Mouse (Mus musculus) heart, postnatal 0 days (tissue): ENCODE data around the gene Serpinh1. TPM values are rescaled to one million over a fixed set of nuclear protein-coding genes. Genes with fewer than 3 reads are reported as not detected.

Source experiments
- ATAC-seq: fragments of 200-750 bp; cut with Nextera tagmentation; 2 replicates; pipeline ENCODE4 v1.8.0; 2017; ENCODE audit warnings: low read depth, moderate number of reproducible peaks, moderate library complexity; ENCODE audit not compliant: insufficient read depth
- DNase-seq: peaks from one replicate; pipeline ENCODE4 v3.0.0-alpha.2; 2016; ENCODE audit warnings: low spot score
- H3K27ac ChIP-seq: fragments of 300-500 bp; sonication (generic); 2 replicates; pipeline ENCODE4 v1.5.1; 2014; ENCODE audit warnings: low read depth, mild to moderate bottlenecking
- H3K27me3 ChIP-seq: fragments of 300-500 bp; sonication (generic); 2 replicates; pipeline ENCODE4 v1.6.1; 2014; ENCODE audit warnings: low read length, mixed read lengths; ENCODE audit not compliant: control insufficient read depth, insufficient read depth
- H3K36me3 ChIP-seq: fragments of 300-500 bp; sonication (generic); replicated peaks from 2 replicates; pipeline ENCODE4 v1.6.1; 2014; ENCODE audit warnings: low read length, mixed read lengths; ENCODE audit not compliant: control insufficient read depth, insufficient read depth
- H3K4me1 ChIP-seq: fragments of 300-500 bp; sonication (generic); 2 replicates; pipeline ENCODE4 v1.6.1; 2014; ENCODE audit warnings: antibody characterized with exemption; ENCODE audit not compliant: control insufficient read depth, insufficient read depth
- H3K4me2 ChIP-seq: fragments of 300-500 bp; sonication (generic); 2 replicates; pipeline ENCODE4 v1.6.1; 2014; ENCODE audit warnings: low read depth, mild to moderate bottlenecking, low read length, moderate library complexity
- H3K4me3 ChIP-seq: fragments of 300-500 bp; sonication (generic); 2 replicates; pipeline ENCODE4 v1.5.1; 2014; ENCODE audit warnings: low read depth, low read length
- H3K9ac ChIP-seq: fragments of 300-500 bp; sonication (generic); replicated peaks from 2 replicates; pipeline ENCODE4 v1.6.1; 2014; ENCODE audit warnings: low read depth, low read length, mixed read lengths
- H3K9me3 ChIP-seq: fragments of 300-500 bp; sonication (generic); replicated peaks from 2 replicates; pipeline ENCODE4 v1.6.1; 2016; ENCODE audit warnings: low read length; ENCODE audit not compliant: control insufficient read depth
- CTCF ChIP-seq: IDR thresholded peaks from 2 replicates; pipeline ENCODE4 v1.5.1; 2016; ENCODE audit warnings: antibody characterized with exemption, control low read depth, low read depth
- EP300 ChIP-seq: IDR thresholded peaks from 2 replicates; pipeline ENCODE4 v1.6.1; 2016; ENCODE audit warnings: antibody characterized with exemption, low read depth
- WGBS: fragments of 180-500 bp; shearing (Covaris S2); extraction: QIAGEN DNeasy Blood & Tissue Kit; methylation state at CpG from one replicate; pipeline ENCODE4 v1.1.7; 2014; 5-methylcytosine and 5-hydroxymethylcytosine counted together
- polyA plus RNA-seq: library from polyadenylated mRNA; unstranded; fragments of >200 nt; fragmentation: Nextera tagmentation; extraction: Ambion mirVana; gene quantifications from 2 replicates; pipeline ENCODE4 v1.2.1, GENCODE M21; 2015
- total RNA-seq: library from RNA; depleted of rRNA; stranded (reverse); fragments of >200 nt; gene quantifications from 2 replicates; pipeline ENCODE4 v1.2.3, GENCODE M21; 2014; ENCODE audit warnings: low replicate concordance; rRNA removed

The Serpinh1 gene
- total RNA-seq (811 and 864 TPM in 2 replicates), polyA plus RNA-seq (522 and 571 TPM in 2 replicates)

- DNase-seq (peak; percentile 98), ATAC-seq (peak; percentile 83)
- H3K9ac ChIP-seq: peak within 1 kb of the TSS; percentile 84
- peak within 1 kb of the TSS; percentile 92 for H3K4me2 ChIP-seq
- peaks cover 59% of the 10 kb centered on the region for H3K4me1 ChIP-seq
- peak within 1 kb of the TSS; percentile 96 for H3K27ac ChIP-seq
- peaks cover 21% of the 10 kb centered on the region for H3K36me3 ChIP-seq
- TF ChIP-seq EP300 (peak; percentile 91), CTCF (no peak)
- no peaks in the 10 kb centered on the region for H3K27me3 ChIP-seq
- no peaks in the 10 kb centered on the region for H3K9me3 ChIP-seq
- H3K4me3 ChIP-seq: peak within 1 kb of the TSS; percentile 71
- WGBS: under 1% methylated on average over 35 of the region's 35 CpGs
These were observed at the start of gene Serpinh1 for GRCm38 (mm10) chr7:99352526-99353400. TSS of gene Serpinh1 (minus strand) at chr7:99353239.

- no peak overlapping the region for H3K4me2 ChIP-seq
- no peak for TF ChIP-seq CTCF
- no peak for TF ChIP-seq EP300
- DNase-seq (no peak), ATAC-seq (no peak)
- H3K4me3 ChIP-seq: no peak overlapping the region
- no peaks in the 10 kb centered on the region for H3K27me3 ChIP-seq
- H3K9ac ChIP-seq: no peak overlapping the region
- 64% methylated on average over 6 of the region's 6 CpGs for WGBS
- peaks cover 11% of the 10 kb centered on the region for H3K36me3 ChIP-seq
- no peaks in the 10 kb centered on the region for H3K9me3 ChIP-seq
- peaks cover 23% of the 10 kb centered on the region; the same call in 1 of the 2 replicates for H3K4me1 ChIP-seq
- H3K27ac ChIP-seq: no peak overlapping the region
These were observed 49.4 kb upstream of the Serpinh1 start for GRCm38 (mm10) chr7:99402477-99402876.

- no peak for TF ChIP-seq CTCF
- TF ChIP-seq EP300: peak; percentile 50; the same call in 1 of the 2 replicates
- H3K4me3 ChIP-seq: no peak overlapping the region
- no peaks in the 10 kb centered on the region for H3K27me3 ChIP-seq
- ATAC-seq: peak; percentile 25; the same call in 1 of the 2 replicates
- H3K27ac ChIP-seq: peak overlapping the region; percentile 45
- WGBS: 56% methylated on average over 8 of the region's 8 CpGs
- peaks cover 26% of the 10 kb centered on the region for H3K4me1 ChIP-seq
- no peak overlapping the region for H3K9ac ChIP-seq
- peak; percentile 40 for DNase-seq
- peaks cover 11% of the 10 kb centered on the region for H3K36me3 ChIP-seq
- no peaks in the 10 kb centered on the region for H3K9me3 ChIP-seq
- H3K4me2 ChIP-seq: no peak overlapping the region
These were observed 48.3 kb upstream of the Serpinh1 start for GRCm38 (mm10) chr7:99401373-99401772.

- DNase-seq: peak; percentile 22
- Histone ChIP-seq H3K36me3 (peaks cover 16% of the 10 kb centered on the region; the same call in 1 of the 2 replicates), H3K4me3 (no peak overlapping the region), H3K27ac (peak overlapping the region; percentile 77), H3K4me2 (no peak overlapping the region), H3K27me3 (no peaks in the 10 kb centered on the region), H3K4me1 (peaks cover 38% of the 10 kb centered on the region), H3K9ac (no peak overlapping the region), H3K9me3 (no peaks in the 10 kb centered on the region)
- no peak; the same call in 1 of the 2 replicates for ATAC-seq
- no peak for TF ChIP-seq CTCF
- no peak for TF ChIP-seq EP300
- WGBS: 55% methylated on average over 11 of the region's 11 CpGs
These were observed 44.1 kb upstream of the Serpinh1 start for GRCm38 (mm10) chr7:99396994-99397659.

GRCm38 (mm10) chr7:99395908-99396616 is 43.0 kb upstream of the Serpinh1 start:
- Histone ChIP-seq H3K27me3 (no peaks in the 10 kb centered on the region), H3K36me3 (peaks cover 26% of the 10 kb centered on the region; the same call in 1 of the 2 replicates), H3K9ac (no peak overlapping the region), H3K4me2 (no peak overlapping the region), H3K4me3 (no peak overlapping the region), H3K9me3 (no peaks in the 10 kb centered on the region), H3K27ac (peak overlapping the region; percentile 77), H3K4me1 (peaks cover 31% of the 10 kb centered on the region)
- DNase-seq: peak; percentile 65
- whole genome bisulfite sequencing: 49% methylated on average over 11 of the region's 11 CpGs
- TF ChIP-seq EP300 (no peak), CTCF (no peak)
- peak; percentile 85 for ATAC-seq
